Mouse (Mus musculus) small intestine, adult 2 months (tissue): ENCODE results near the gene Adam15. TPM values are rescaled to one million over a fixed set of nuclear protein-coding genes. Genes with fewer than 3 reads are reported as not detected.

ENCODE experiments used
- H3K27ac ChIP-seq: fragments of 200-500 bp; 2 replicates; pipeline ENCODE4 v1.5.1; 2012; ENCODE audit warnings: low read depth, low read length, control low read depth, inconsistent platforms; ENCODE audit not compliant: insufficient read depth
- H3K27me3 ChIP-seq: fragments of 200-500 bp; 2 replicates; pipeline ENCODE4 v1.6.1; 2012; ENCODE audit warnings: mild to moderate bottlenecking, moderate library complexity, low read length, inconsistent platforms; ENCODE audit not compliant: control insufficient read depth, insufficient read depth
- H3K36me3 ChIP-seq: fragments of 200-500 bp; 2 replicates; pipeline ENCODE4 v1.6.1; 2012; ENCODE audit warnings: mild to moderate bottlenecking, low read length, control low read depth, inconsistent platforms; ENCODE audit not compliant: control insufficient read depth, insufficient read depth
- H3K4me1 ChIP-seq: fragments of 200-500 bp; 2 replicates; pipeline ENCODE4 v1.6.1; 2012; ENCODE audit warnings: low read length, inconsistent platforms, mixed read lengths; ENCODE audit not compliant: control insufficient read depth, insufficient read depth, insufficient read length
- H3K4me3 ChIP-seq: fragments of 200-500 bp; 2 replicates; pipeline ENCODE4 v1.5.1; 2012; ENCODE audit warnings: low read depth, mild to moderate bottlenecking, control low read depth, inconsistent platforms, low read length, moderate library complexity
- CTCF ChIP-seq: fragments of 200-500 bp; IDR thresholded peaks from 2 replicates; pipeline ENCODE4 v1.5.1; 2012; ENCODE audit warnings: low read depth, mild to moderate bottlenecking, control low read depth, inconsistent platforms, low read length, moderate library complexity, mixed read lengths; ENCODE audit not compliant: insufficient replicate concordance, insufficient read length; ENCODE audit errors: extremely low read depth
- POLR2A ChIP-seq: fragments of 200-500 bp; IDR thresholded peaks from 2 replicates; pipeline ENCODE4 v1.6.1; 2012; ENCODE audit warnings: low read depth, mild to moderate bottlenecking, control low read depth, inconsistent platforms, low read length, moderate library complexity
- WGBS: fragments of 180-500 bp; shearing (Covaris S2); methylation state at CpG from one replicate; pipeline ENCODE4 v1.1.7; 2018; 5-methylcytosine and 5-hydroxymethylcytosine counted together
- polyA plus RNA-seq: library from polyadenylated mRNA; depleted of rRNA; stranded (reverse); fragments of >200 nt; gene quantifications from 2 replicates; pipeline ENCODE4 v1.2.3, GENCODE M21; 2012

Gene Adam15
- polyA plus RNA-seq, 1 experiment: 70.7 TPM

DNA sequence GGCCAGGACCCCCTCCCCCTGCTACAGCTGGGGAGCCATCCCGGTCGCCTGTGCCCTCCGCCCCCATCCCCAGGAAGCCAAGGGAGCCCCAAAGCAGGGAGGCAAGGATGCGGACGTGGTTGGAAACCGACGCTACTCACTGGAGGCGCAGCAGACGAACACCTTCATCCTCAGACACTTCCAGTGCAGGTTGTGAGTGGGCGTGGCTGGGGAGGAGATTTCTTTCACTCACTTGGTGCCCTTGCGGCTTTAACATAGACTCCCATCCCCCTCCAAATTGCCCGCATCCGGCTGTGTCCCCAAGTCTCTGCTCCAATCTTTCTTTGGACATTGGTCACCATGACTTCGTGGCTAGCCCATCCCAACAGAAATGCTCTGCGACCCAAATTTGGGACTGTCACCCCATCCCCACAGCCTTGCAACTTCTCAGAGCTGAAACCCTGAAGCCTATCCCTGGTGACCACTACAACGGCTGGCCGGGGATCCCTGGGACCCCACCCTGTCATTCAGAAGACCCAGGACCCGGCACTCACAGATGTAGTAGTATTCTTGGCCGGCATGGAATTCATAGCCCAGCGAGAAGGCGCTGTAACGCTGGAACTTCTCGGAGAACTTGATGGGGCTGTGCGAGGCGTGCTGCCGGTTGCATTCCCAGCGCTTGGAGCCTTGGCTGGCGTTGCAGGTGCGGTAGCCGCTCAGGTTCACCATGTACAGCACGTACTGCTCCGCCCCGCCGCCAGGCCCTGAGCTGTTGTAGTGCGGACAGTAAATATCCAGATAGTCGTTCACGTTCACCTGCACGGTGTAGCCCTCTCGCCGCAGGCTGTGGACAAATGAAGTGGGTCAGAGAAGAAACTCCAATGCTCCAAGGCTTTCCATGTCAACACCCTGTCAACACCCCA, 33.6 kb downstream of the Adam15 start:
- H3K4me1 ChIP-seq: peaks cover 22% of the 10 kb centered on the region
- H3K4me3 ChIP-seq: no peak overlapping the region
- H3K36me3 ChIP-seq: no peaks in the 10 kb centered on the region
- H3K27me3 ChIP-seq: peaks cover 26% of the 10 kb centered on the region
- H3K27ac ChIP-seq: no peak overlapping the region
- 36% methylated on average over 40 of the region's 40 CpGs for WGBS
- no peak for TF ChIP-seq CTCF

DNA sequence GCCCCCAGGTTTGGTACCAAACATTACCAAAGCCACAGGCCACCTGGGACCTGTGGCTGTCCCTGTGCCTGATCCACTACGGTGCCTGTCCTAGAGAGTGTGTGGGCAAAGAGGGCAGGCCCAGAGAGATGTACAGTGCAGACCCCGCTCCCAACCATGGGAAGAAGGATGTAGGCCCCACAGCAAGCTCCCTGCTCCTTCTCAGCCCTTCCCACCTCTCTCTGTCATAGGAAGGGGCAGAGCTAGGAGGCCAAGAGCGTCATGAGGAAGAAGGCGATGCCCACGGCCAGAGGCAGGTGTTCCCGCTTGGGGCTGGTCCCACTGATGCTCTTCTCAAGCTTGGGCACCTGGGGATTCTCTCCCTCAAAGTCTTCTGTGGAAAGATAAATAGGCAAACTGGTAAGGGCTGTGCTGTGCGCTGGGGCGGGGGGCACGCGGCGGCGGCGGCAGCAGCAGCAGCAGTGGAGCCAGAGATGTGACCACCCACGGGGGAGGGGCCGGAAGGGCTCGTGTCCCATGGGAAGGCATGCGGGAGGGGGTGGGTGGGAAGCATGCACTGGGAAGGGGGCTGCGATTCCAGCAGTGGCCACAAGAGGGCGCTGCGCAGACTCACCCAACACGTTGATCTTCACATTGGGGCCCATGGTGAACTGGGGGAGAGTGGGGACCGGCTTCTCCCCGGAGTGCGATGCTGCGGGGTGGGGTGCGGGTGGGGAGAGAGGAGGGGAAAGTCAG, 34.4 kb downstream of the Adam15 start:
- Histone ChIP-seq H3K4me1 (peaks cover 14% of the 10 kb centered on the region), H3K4me3 (peak overlapping the region; percentile 40), H3K27me3 (peaks cover 18% of the 10 kb centered on the region), H3K36me3 (no peaks in the 10 kb centered on the region), H3K27ac (no peak overlapping the region)
- WGBS: 26% methylated on average over 26 of the region's 26 CpGs
- TF ChIP-seq CTCF (peak; percentile 85), POLR2A (no peak)

DNA sequence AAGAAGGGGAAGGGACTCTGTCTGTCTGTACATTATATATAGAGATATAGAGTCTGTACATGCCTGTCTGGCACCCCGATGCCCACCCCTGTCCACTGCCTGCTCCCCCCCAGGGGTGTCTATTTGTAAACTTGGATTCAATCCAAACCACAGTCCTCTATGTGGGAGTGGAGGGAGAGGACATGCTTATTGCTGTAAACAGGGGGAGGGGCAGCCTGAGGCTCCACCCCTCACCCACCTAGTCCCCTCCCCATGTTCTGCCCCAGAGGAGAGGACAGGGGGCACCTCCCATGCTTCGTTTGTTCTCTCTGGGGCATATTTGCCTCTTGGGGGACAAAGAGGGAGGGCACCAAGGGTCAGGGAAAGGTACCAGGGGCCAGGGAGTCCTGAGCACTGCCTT, 35.0 kb downstream of the Adam15 start:
- Histone ChIP-seq H3K36me3 (no peaks in the 10 kb centered on the region), H3K4me3 (no peak overlapping the region), H3K27me3 (peaks cover 12% of the 10 kb centered on the region), H3K4me1 (peaks cover 11% of the 10 kb centered on the region), H3K27ac (no peak overlapping the region)
- TF ChIP-seq CTCF (no peak), POLR2A (no peak)
- WGBS: 70% methylated on average over 2 of the region's 2 CpGs

DNA sequence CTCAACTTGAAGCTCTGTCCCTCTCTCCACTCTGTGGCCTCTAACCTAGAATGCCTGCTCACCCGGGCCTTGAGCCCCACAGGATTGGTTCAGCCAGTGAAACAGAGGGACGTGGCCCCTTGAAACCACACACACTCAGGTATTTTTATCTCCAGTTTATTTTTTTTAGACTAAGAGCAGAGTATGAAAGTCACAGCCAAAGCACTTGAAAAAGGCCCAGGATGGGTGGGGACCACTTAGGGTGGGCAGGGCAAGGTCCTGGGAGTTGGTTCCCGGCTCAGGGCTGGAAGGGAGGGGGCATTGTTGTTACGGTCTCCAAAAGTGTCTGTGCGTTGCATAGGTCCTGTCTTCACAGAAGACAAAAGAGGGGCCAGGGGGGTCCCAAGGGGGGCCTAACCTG, 35.5 kb downstream of the Adam15 start:
- Histone ChIP-seq H3K27ac (no peak overlapping the region), H3K4me1 (peaks cover 9% of the 10 kb centered on the region), H3K4me3 (no peak overlapping the region), H3K27me3 (peaks cover 8% of the 10 kb centered on the region), H3K36me3 (no peaks in the 10 kb centered on the region)
- 77% methylated on average over 5 of the region's 5 CpGs for WGBS
- TF ChIP-seq CTCF: no peak
- no peak for TF ChIP-seq POLR2A

DNA sequence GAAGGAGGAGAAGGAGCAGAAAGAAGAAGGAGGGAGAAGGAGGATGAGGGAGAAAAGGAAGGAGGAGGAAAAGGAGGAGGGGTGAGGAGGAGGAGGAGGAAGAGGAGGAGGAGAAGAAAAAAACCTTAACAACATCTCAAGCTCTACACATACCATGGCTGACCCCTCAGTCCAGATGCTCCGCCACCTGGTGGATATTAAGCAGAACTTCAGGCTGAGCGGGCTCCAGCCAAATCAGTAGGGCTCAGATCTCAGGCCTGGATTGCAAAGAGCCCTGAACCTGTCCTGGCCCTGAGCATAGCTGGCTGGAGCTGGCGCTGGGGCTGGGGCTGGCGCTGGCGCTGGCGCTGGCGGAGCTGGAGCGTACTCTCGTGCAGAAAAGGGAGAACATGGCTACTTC, 41.7 kb downstream of the Adam15 start:
- Histone ChIP-seq H3K4me1 (peaks cover 25% of the 10 kb centered on the region), H3K27me3 (no peaks in the 10 kb centered on the region), H3K4me3 (no peak overlapping the region), H3K27ac (no peak overlapping the region), H3K36me3 (no peaks in the 10 kb centered on the region)
- no peak for TF ChIP-seq POLR2A
- peak; percentile 77; the same call in 1 of the 2 replicates for TF ChIP-seq CTCF
- WGBS: 2% methylated on average over 9 of the region's 9 CpGs

DNA sequence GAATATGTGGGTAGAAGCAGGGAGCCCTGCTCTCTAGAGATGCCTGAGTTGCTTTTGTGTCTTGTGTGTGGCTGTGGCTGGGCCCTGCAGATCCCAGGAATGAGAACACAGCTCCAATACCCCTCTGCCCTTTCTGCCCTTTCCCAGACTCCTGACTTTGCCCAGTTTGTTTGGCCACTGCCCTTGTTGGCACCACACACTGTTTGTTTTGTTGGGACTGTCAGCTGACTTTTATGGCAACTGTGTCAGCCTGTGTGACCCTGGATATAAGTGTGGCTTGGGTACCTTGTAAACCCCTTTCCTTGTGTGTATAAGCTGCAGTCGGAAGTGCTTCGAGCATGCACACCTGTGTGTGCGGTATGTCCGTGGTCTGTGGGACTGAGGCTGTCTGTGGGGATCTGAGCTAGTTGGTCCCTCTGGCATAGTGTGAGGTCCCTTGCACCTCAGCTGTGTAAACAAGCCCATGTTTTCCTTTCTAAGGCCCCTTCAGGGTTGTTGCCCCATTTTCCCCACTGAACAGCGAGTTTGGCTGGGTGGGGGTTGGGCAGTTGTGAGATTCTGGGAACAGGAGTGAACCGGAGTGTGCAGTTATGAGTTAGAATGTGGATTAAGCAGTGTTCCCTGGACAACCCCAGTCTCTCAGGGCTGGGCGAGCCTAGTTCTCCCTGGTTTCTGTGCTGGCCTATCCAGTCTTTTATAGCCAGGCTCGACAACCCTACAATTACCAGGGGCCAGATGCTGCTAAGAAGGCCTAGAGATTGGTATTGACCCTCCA, 44.1 kb downstream of the Adam15 start:
- TF ChIP-seq CTCF (no peak), POLR2A (no peak)

More for the DNA sequence above, 44.1 kb downstream of the Adam15 start:
- Histone ChIP-seq H3K27me3 (no peaks in the 10 kb centered on the region), H3K36me3 (no peaks in the 10 kb centered on the region), H3K27ac (peak overlapping the region; percentile 72), H3K4me3 (no peak overlapping the region), H3K4me1 (peaks cover 29% of the 10 kb centered on the region)
- WGBS: 42% methylated on average over 8 of the region's 8 CpGs
